Mouse (Mus musculus): ENCODE measurements around the gene Btbd2.

Gene Btbd2

DNA sequence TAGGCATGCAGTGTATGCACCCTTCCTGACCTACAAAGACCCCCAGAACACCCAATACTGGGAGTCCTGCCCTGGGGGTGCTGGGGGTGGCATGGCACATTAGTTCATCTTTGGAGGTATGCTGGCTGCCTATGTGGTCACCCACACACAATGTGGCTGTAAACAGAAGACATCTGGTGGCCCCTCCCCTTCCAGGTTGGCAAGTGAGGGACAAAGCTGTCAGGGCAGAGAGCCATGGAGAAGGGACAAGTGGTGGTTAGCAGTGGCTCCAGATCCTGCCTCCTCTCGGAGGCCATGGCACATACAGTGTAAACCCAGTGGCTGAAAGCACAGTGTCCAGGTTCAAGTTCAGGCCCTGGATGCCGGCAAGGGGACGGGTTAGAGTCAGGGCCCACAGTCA, 29.7 kb upstream of the Btbd2 start:
- no peak for DNase-seq

DNA sequence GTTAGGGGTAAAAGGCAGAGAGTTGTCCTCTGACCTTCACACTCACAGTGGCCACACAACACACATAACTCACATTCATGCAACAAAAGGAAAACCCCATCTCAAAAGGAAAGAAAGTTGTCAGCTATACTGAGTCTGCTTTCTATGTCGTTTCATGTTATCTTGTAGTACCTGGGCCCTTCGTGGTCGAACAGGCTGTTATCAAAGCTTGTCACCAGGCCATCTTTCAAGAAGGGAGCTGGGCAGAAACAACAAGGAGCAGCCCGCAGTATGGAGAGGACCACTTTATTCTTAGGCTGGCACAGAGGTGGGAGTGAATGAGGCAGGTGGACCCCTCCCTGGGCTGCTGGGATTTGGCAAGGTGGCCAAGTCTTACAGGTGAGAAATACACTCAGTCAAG, 28.1 kb upstream of the Btbd2 start:
- DNase-seq = no peak

DNA sequence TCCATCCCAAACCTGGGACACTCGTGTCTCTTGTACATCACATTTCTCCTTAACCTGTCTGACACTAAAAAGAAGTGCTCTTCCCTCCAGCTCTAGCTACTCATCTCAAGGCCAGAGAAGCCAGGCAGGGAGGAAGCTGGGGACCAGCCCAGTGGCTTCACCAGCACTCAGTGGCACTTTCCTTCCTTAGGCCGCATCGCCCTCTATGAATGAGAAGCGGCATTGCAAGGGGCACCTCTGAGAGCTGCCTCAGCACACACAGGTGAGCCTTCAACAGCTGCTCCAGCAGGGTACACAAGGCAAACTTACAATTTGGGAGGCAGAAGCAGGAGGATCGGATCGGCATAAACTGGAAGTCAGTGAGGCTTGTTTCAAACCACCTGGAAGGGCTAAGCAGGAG, 27.3 kb upstream of the Btbd2 start:
- peak; percentile 80 for DNase-seq

DNA sequence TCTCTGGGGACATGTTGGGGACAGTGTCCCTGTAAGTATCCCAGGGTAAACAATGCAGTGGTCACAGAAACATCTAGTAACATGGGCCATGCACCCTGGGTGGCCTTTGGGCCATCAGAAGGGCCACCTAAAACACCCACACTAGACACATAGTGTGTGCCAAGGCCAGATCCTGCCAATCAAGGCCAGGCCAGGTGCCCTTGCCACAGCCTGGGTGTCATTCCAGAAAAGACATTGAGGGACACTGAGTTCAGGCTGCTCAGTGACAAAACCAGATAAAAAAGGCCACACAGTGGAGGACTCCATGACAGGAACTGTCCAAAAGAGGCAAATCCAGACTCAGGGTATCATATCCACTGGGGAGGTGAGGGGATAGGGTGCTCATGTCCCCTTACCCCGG, 26.8 kb upstream of the Btbd2 start:
- no peak for DNase-seq

DNA sequence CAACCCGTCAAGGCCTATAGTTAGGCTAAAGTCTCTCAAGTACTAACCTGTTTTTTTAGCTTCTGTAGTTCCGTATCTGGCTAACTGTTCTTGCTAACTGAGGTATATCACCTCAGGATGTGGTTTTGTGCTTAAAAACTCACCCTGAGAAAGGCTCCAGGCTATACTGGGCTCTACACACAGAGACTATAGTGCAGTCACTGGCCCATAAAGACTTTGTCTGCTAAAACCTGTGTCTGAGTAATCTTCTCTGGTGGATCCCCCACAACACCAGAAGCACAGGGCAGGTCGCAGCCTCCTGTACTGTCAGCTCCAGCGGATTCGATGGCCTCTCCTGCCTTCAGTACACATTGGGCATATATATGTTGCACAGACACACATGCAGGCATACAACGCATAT, 25.1 kb upstream of the Btbd2 start:
- no peak for DNase-seq

DNA sequence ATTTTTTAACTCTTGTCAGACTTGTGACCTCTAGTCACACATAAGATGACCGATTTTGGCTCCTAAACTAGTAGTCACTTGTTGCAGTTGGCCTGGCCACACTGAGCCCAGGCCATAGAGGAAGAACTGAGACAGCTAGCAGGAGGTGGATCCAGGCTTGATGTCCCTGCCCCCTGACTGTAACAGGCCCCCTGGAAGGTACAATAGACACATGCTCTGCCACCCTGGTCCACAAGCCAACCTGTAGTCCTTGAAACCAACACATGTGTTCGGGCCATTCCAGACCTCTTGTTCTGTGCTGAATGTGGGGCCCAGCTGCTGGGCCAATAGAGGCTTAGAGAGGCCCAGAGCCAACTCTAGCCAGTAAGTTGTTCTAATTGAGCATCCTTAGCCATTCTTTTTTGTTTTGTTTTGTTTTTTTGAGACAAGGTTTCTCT, 23.4 kb upstream of the Btbd2 start:
- DNase-seq = no peak

DNA sequence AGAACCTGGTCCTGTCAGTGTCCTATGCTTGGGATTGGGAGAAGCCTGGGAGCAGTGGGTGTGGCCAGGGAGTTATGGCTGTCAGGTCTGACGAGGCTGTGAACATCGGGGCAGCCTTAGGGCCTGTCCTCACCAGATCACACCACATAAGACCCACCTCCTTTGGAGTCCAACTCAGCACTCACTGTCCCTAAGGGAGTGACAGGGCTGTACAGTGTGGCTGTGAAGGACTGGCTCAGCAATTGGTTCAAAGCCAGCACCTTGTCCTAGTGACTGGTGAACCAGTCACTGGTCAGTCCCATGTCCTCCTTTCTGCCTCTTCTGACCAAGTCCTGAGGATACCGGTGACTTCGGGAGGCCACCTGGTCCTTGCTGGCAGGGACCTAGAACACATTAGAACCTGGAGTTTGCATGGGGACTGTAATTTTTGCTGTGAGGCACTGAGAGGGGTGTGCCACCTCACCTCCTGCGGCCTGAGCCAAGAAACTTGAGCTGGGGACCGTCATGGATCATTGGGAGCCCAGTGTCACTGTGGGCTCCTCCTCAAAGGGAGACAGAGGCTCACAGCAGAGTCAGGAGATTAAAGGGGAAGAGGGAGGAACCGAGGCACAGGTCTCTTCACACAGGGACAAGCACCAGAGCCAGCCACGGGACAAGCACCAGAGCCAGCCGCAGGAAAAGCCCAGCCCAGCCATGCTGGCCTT, 22.8 kb upstream of the Btbd2 start:
- no peak for DNase-seq

DNA sequence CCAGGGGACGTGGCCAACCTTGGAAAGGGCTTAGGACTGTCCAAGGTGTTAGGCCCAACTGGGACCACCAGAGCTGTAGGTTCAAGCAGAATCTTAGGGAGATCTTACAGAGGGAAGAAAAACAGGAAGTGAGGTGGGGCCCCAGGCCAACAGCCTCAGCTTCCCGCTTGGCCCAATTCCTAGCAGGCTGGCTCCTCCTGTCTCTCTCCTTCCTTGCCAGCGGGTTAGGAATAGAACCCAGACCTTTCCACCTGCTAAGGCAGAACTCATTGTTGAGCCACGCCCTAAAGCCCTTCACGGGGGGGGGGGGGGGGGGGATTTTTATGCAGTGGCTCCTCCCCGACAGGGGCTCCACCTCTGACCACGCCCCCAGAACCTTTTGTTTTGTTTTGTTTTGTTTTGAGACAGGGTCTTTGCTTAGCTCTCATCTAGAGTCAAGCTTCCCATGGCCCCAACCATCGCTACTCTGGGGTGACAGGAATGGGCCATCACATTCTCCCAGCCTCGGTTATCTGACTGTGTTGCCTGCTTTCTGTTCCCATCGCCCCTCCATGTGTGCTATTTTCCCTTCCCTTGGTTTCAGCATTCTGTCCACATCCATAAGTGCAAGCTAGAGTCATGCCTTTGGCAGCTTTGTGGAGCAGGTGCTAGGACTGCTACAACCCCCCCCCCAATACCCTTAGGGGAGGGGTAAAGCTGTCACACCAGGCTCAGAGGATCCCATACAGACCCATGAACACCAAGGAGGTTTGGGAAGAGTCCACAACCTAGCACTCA, 21.9 kb upstream of the Btbd2 start:
- peak; percentile 67 for DNase-seq

DNA sequence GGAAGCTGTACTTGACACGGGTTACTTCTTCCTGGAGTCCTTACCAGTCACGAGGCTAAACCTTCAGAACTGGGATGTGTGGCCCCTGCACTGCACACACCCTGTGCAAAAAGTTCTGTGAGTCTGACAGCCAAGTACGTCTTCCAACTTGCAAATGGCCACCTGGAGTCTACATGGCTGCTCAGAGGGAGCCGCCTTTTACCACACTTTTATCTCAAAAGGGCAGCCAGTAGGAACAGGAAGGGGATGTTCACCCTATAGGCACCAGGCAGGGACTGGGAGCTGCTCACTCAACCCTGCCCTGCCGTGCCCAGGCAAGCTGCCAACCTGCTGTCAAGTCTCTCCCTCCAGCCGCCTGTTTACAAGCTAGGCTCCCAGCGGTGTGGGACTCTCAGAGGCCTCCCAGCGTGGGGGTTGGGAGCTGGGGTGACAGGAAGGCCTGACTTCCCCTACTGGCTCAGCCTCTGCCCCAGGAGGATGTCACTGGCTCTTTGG, 21.1 kb upstream of the Btbd2 start, which contains the start of gene Mknk2:
TSS of gene Mknk2 (minus strand) at position 171 of the 495 bp plus-strand sequence.
- DNase-seq = peak; percentile 97

DNA sequence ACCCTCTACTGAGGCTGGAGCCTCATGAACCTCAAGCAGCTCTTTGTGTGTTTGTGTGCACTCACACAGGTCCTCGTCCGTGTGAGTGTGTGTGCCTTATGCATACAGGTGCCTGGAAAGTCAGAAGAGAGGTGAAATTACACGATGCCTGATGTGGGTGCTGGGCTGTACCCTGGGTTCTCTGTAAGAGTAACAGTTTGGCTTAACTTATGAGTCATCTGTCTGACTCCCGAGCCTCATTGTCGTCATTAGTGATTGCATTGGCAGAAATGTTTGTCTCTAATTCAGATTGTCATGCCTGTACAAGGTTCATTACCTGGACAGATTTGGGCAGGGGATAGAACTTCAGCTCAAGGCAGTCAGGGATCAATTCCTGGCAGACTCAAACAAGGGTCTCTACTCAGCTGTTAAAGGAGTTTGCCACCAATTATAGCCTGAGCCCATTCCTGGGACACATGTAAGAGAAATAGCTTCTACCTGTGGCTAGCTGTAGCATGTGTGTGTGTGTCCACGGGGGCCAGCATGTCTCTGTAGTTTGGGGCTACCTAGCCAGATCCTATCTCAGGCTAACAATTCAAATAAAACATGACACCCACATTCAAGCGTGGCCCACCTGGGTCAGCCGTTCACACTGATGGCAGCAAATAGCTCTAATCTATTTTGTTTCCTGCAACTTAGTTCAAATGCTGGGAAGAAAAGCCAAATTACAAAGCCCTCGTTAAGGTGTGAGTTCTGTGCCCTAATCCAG, 20.4 kb upstream of the Btbd2 start:
- DNase-seq = no peak

DNA sequence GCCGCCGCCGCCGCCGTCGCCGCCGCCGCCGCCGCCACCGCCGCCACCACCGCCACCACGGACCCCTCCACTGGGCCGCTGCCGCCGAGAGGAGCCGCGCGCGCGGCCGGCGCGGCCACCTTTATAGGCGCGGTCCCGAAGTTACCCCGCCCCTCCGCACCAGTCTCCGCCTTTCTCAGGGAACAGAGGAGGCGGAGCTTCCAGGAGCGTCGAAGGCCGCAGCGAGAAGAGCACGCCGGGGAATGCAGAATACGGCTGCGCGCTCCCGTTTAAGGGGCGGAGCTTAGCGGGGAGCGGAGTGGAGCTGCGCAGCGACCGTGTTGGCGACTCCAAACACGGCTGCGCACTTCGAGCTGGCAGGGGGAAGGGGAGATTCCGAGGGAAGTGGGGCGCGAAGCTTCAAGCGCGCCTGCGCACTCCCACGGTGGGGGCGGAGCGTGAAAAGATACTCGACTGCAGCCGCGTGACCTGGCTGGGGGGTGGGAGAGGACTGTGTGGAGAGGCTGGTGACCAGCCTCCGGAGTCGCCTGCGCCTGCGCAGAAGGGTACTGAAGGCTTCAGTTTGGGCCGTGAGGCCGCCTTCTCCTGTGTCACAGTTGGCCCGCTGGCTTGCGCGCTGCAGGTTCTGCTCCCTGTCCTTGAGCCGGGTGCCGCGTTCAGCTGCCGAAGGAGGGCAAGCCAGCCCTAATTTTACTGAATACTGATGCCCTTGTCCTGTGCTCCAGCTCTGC, 19.5 kb upstream of the Btbd2 start:
- DNase-seq = peak; percentile 100

DNA sequence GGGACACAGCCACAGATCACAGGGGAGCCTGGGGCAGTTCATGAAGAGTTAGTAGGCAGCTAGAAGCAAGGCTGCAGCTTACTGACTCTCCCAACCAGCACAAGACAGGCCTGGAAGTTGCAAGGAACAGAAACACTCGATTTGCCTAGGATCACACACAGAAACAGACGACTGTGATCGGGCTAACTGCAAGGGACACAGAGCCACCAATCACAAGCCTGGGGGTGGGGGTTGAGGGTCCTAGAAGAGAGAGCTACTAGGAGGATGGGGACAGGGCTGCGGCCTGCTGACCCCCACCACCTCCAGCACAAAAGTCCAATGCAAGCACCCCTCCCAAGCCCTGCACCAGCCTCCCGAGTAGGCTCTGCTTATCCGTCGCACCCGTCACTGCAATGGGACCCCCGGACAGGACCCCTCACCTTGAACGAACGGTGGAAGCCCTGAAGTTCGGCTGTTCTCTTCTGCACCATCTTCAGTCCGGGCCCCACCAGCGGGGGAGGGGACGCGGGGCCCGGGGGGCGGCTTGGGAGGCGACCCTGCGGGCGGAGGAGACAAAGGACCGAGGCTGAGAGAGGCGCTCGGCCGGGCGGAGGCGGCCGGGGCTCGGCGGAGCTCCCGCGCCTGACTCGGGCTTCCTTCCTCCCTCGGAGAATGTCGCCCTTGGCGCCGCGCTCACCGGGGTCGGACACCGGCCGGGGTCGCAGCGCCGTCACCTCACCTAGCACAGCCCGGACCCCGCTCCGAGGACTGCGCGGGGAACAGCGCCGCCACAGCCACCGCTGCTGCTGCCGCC, 18.7 kb upstream of the Btbd2 start:
- DNase-seq = peak; percentile 39

DNA sequence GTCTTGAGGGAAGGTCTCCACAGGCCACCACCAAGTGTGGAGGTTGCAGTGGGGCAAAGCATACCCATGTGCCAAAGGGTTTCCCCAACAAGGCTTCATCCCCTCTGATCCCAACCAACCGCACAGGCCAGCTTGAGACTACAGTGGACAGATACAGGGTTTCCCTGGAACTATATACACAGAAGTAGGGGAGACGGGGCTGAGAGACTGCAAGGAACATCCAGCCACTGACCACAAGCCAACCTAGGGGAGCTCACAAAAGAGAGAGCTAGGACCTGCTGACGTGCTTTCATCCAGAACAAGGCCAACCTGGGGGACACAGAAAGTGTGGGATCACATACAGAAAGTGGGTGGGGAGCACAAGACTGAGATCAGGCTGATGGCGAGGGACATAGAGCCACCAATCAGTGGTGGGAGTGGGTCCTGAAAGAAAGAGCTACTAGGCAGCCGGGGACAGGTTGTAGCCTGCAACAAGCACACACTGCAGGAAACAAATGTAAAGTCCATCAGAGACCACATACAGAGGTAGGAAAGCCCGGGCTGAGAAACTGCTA, 18.1 kb upstream of the Btbd2 start:
- no peak for DNase-seq

DNA sequence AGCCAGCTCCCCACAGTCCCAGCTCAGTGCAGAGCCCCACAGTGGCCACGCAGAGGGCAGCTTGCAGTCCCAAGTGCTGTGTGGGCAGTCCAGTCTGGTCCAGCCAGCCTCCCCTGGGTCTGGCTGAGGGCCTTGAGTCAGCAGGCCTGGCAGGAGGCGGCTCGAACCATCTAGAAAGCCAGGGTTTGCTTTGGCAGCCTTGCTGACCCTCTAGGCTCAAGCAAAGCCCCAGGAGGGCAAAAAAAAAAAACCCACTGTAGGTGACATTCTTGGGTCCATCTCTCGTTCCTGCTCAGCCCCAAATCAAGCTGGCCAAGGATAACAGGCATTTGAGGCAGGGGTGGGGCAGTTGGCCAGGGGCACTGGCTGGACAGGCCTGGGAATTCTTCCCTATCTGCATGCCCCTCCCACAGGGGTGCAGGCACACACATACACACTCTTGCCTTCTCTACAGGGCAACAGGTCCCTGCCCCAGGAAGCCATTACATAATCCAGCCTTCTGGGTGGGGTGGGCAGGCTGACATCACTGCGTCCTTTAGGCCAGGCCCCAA, 17.4 kb upstream of the Btbd2 start:
- DNase-seq = peak; percentile 62

DNA sequence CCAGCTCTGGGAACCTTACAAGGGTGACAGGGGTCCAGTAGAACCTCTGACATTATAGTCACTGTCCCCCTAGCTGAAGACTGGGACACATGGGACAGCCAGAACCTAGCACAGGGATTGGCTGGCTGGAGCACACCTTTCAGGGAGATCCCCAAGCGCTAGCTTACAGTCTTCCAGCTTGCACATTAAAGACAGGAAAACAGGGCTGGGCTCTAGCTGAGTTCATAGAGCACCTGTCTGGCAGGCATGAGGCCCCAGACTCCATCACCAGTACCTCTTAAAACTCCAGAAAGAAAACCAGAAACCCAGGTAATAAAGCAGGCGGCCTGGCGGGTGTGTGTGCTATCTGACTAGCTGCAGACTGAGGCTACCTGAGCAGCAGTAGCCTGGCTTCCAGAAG, 16.8 kb upstream of the Btbd2 start:
- no peak for DNase-seq

DNA sequence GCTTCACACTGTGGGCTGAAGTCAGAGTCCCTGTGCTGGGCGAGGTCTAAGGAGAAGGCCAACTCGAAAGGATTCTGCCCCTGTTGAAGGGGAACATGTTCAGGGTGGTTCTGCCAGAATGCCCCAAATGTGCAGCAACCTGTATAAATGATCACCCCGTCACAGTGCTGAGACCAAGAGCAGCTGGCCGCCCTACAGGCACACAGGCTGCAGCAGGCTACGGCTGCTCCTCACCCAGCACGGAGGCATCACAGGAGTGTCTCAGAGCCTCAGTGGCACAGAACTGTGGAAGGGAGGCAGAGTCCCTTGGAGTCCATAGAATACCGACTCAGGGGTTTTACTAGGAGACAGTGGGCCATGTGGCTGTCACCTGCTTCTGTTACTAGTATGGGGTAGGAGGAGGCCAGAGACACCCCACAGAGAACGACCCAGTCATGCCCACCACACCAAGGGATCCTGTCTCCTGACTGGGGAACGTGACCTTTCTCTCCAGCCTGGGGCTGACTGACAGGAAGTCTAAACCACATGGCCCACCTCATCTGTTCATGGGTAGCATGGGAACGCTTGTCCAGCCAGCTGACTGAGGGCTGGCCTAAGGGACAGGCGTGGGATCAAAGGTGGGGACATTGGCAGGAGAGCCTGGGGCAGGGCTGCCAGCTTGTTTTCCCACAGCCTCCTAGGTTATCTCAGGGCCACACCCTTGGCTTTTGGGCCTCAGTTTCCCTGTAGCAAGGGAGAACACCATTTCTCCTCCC, 15.2 kb upstream of the Btbd2 start:
- no peak for DNase-seq

DNA sequence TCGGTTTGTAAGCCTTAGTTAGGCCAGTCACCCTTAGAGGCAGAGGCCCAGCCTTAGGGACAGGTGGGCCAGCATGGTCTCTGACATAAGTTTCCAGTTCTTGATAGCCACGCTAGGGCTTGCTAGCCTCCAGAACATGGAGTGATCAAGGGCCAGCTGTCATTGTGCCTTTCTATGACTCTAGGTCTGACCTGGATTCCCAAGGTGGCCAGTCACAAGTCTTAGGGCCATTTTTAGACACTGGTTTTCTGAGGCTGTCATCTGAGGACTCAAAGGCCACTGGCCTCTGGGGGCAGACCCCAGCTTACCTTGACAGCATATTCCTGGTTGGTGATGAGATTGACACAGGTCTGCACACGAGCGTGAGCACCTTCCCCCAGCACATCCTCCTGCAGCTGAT, 14.4 kb upstream of the Btbd2 start:
- DNase-seq = no peak

DNA sequence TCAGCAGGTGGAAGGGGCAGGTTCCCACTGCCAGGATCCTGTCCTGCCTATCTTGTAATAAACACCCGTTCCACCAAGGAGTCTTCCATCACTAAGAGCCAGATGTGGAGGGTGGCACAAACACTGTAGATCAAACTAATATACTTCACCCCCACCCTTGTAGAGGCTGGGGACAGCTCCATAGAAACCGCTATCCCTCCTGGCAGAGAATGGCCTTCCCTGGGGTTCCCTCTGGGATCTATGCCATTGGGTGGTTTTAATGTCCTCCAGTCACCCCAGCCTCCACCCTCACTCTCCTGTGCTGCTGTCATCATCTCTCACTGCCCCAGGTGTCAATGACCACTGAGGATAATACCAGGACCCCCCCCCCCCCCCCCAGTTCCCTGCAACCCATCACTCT, 13.7 kb upstream of the Btbd2 start:
- no peak for DNase-seq

DNA sequence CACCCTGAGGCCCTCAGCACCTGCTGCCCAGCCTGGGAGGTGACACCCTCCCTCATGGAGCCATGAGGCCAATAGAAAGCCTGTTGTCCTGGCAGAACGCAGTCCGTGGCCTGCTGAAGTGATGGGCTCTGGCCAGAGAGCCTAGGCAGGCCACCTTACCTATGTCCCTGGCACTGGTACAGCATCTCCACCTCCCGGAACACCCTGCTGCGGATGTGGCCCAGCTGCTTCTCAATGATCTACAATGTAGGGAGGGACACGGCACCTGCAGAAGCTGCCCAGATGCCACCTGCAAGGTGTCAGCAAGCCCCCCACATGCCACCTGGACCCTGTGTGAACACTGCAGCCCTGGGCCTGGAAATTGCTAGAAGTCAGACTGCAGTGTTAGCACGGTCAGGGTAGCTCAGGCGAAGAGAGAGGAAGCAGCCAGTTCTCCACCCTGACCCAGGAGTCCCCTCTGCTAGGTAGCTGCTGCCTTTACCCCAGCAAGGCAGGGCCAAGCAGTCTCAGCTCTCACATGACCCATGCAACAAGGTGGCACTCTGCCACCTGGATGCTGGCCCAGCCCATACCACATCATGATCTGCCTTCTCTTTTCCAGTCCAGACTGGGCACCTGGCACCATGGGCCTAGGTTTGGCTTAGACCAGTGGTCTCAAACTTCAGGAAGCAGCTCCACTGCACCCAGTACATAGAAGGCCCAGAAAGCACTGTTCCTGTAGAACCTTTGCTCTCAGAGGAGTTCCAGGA, 13.0 kb upstream of the Btbd2 start:
- peak; percentile 79 for DNase-seq

DNA sequence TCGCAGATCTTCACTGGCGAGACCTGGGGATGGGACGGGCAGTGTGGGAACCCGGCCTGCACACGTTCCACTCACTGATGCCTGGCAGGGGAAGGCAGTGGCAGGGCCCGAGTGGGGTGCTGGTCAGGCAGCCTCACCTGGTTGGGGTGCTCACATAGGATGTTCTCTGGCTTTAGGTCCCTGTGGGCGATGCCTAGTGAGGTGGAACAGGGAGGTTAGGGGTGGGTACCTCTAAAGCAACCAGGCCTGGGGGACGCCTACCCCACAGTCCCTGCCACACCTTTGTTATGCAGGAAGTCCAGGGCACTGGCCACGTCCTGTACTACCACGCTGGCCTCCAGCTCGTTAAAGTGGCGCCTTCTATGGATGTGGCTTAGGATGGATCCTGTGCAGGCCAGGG, 12.1 kb upstream of the Btbd2 start:
- no peak for DNase-seq
